Mouse (Mus musculus) fat pad, adult 2 months (tissue): ENCODE data around the gene Nccrp1.

Experiments used
- DNase-seq: peaks from one replicate; pipeline ENCODE4 v3.0.0-alpha.2; 2011; ENCODE audit warnings: low read depth, low spot score; ENCODE audit errors: extremely low read depth

The Nccrp1 gene

GRCm38 (mm10) chr7:28547154-28547553, at the start of gene Nccrp1:
Nccrp1 (minus strand) TSS chr7:28547254.
- no peak for DNase-seq

- DNase-seq, result no peak
Measured at GRCm38 (mm10) chr7:28595751-28596435, 48.8 kb upstream of the Nccrp1 start.

GRCm38 (mm10) chr7:28593206-28594111, 46.4 kb upstream of the Nccrp1 start:
- no peak for DNase-seq

GRCm38 (mm10) chr7:28591862-28592261, 44.8 kb upstream of the Nccrp1 start:
- DNase-seq, result no peak

- no peak for DNase-seq
Measured at GRCm38 (mm10) chr7:28587644-28588043, 40.6 kb upstream of the Nccrp1 start.

DNA sequence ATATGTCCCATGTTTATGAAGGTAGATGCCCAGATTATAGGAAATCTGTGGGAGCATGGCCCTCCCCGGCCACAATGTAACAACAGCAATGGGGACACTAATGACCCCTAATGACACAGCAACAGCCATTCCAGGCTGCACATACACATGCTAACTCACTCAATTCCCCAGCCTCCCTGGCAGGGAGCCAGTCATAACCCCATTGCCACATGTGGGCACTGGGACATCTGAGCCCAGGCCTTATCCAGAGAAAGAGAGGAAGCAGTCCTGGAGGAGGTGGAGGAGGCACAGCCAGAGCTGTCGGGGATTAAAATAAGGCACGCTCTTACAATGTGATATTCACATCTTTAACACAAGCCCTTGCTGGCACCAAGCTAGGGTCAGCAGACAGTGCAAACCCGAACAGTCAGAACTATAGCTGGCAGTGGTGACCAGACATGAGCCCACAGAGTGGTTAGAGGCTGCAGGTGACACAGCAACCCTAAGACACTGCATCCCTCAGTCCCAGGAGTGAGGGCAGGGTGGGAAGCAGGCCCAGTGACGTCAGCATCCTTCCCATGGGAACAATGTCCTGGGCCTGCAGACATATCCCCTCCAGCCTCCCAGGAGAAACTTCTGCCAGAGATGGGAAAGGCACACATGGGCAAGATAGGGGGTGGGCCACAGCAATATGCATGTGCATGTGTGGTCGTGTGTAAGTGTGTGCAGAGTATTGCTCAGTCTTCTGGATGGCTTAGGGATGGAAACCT, 39.8 kb upstream of the Nccrp1 start:
- DNase-seq, result no peak

GRCm38 (mm10) chr7:28585001-28585400, 37.9 kb upstream of the Nccrp1 start:
- no peak for DNase-seq

GRCm38 (mm10) chr7:28584468-28584867, 37.4 kb upstream of the Nccrp1 start:
- no peak for DNase-seq

DNA sequence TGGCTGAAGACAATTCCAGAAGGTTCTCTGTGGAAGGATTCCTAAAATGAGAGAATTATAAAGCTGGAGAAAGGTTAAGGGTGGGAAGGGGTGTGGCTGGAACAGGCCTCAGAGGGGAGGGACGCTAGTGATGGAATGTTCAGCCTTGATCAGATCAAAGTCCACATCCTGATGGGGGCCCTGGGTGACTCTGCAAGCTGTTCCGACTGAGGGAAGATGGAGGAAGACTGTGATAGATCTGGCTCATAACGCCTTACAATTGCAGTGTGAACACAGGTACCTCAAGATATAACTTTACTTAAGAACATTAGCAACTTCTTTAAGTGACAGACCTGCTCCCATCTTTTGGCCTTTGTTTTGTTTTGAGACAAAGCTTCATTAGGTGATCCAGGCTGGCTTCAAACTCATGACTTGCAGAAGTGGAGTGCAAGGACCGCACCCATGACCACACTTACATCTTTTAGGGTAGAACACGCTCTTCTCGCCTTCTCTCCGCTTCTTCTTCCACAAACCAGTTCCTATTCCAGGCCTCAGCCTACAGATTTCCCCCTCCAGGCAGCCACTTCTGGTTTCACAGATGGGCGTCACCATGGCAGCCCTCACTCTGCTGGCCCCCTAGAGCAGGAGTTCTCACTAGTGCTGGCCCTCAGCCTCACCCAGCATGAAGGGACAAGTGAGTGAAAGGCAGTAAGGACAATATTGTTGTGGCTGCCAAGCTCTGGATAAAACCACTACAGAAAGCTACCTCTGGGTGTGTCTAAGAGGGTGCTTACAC, 36.7 kb upstream of the Nccrp1 start:
- no peak for DNase-seq

- no peak for DNase-seq
Measured at GRCm38 (mm10) chr7:28582841-28583240, 35.8 kb upstream of the Nccrp1 start.

DNA sequence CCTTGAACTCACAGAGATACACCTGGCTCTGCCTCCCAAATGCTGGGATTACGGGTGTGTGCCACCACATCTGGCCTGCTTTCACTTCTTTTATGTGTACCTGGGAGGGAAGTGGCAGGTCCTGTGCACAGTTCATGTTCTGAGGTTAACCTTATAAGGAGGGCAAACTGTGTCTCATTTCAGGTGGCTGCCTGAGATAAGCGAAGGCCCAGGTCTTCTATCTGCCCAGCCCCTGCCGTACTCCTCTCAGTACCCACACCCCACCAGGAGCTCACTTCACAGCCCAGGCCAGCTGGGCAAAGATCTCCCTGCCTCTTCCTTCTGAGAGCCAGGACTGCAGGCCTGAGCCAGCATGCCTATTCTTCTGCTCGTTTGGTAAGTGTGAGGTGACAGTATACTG, 34.7 kb upstream of the Nccrp1 start:
- DNase-seq, result no peak

DNA sequence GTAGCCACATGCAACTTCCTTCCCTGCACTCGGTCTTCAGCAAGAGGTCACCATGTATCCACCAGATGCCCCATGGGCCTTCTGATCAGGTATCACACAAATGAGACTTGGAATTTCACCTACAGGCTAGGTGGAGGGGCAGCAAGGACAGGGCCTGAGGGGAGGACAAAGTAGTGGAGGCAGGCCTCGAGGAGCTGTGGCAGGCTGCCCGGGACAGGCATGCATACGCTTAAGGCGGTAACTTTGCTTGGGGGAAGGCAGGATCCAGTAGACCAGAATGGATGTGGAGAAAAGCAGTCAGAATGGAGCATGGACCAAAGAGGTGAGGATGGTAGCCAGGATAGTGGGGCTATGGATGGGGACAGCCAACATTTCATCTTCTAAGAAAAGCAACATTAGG, 32.8 kb upstream of the Nccrp1 start:
- DNase-seq, result no peak

DNA sequence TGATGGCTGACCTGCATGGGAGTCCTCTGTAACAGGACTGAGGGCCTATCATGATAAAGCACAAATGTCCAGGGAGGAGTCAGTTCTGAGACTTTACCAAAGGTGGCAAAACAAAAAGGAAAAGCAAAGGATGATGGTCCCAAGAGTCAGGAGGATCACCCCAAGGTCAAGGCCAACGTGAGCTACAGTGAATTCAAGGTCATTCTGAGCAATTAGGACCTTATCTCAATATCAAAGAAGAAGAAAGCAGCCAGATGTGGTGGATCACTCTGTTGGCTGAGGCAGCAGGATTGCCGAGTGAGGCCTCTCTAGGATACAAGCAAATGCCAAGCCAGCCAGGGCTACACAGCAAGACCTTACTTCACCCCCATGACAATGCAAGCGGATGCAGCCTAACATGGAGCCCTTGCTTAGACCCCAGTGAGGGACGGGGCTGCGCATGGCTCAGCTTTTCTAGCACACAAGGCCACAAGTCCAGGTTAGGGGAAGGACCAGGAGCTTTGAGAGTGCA, 31.5 kb upstream of the Nccrp1 start:
- DNase-seq, result no peak

DNA sequence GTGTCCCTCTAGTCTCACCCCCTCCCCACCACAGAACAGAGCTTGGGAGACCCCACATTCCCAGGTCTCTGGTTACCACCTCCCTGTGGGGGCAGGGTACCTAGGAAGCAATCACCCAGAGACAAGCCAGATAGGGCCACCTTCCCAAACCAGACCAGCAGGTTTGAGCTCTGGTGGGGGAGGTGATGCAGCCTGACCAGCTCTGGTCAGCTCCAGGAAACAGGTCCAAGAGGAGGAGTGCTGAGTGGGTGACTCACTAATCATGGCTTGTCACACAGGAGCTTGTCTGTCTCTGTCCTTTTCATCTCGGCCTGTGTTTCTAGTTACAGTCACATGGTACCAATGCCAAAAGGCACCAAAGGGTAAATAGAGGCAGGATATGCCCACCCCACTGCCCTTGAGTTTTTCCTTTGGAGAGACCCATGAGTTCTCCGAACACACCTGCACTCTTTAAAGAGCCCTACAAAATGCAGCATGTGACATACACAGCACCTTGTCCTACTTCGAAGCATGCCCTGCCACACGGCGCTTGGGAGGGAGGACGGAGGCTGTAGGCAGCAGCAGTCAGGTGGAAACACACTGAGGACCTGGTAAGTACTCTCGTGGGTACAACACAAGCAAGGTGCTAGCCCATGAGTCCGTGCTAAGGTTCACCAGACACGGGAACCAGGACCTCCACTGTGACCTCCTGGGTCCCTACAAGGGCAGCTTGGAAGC, 30.9 kb upstream of the Nccrp1 start:
- DNase-seq, result no peak

GRCm38 (mm10) chr7:28576271-28576914, 29.3 kb upstream of the Nccrp1 start:
- no peak for DNase-seq

DNA sequence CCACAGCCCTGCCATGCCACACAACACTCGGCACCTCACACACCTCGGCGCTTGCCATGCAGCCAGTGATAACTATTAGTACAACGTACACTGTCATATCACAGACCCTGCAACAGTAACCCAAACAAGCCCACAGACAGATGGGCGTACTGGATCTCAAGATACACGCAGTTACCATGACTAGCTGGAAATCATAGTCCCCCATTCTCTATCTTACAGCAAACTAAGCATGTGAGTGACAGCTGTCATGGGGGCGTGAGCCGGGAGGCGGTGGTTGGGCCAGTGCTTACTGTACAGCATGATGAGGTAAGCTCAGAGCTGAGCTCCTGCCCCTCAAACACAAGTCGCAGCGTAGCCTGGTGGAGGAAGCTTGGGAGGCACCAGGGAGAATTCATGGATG, 28.5 kb upstream of the Nccrp1 start:
- DNase-seq, result no peak

- no peak for DNase-seq
Measured at GRCm38 (mm10) chr7:28573236-28573635, 26.2 kb upstream of the Nccrp1 start.

DNA sequence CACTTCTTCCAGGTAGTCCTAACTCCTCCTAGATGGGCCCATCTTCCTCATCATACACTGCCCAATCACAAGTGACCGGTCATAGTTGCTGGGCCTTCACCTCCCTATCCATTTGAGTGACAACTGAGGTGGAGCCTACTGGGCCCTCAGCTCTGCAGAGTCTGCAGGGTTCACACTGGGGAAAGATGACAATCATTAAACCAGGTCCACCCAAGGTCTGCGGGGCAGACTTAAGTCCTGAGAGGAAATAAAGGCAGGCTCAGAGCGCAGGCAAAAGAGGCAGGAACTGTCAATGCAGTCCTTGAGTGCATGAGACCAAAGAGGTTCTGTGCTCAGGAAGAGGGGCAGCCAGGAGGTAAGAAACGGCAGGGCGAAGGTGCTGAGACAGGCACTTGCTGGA, 25.6 kb upstream of the Nccrp1 start:
- DNase-seq, result no peak

GRCm38 (mm10) chr7:28570982-28571682, 24.1 kb upstream of the Nccrp1 start:
- no peak for DNase-seq
